Mouse (Mus musculus): Measurements from ENCODE around the gene Pim3.
A peak's percentile ranks its signal among the peaks of the same experiment; 100 is the strongest.

The Pim3 gene

GRCm38 (mm10) chr15:88858141-88858541, 3.8 kb upstream of the Pim3 start:
- DNase-seq (ENCODE audit: low spot score in 2 of 2) = no peak

- no peak for DNase-seq (ENCODE audit: low spot score in 2 of 2)
These were observed 3.3 kb upstream of the Pim3 start for GRCm38 (mm10) chr15:88858707-88859106.

GRCm38 (mm10) chr15:88859206-88859970, 2.6 kb upstream of the Pim3 start:
- DNase-seq (ENCODE audit: low spot score in 2 of 2) = no peak

GRCm38 (mm10) chr15:88860781-88861180, 1.2 kb upstream of the Pim3 start:
- DNase-seq (ENCODE audit: low spot score in 2 of 2) = peak in 1 of 2 experiments; percentile 19

DNA sequence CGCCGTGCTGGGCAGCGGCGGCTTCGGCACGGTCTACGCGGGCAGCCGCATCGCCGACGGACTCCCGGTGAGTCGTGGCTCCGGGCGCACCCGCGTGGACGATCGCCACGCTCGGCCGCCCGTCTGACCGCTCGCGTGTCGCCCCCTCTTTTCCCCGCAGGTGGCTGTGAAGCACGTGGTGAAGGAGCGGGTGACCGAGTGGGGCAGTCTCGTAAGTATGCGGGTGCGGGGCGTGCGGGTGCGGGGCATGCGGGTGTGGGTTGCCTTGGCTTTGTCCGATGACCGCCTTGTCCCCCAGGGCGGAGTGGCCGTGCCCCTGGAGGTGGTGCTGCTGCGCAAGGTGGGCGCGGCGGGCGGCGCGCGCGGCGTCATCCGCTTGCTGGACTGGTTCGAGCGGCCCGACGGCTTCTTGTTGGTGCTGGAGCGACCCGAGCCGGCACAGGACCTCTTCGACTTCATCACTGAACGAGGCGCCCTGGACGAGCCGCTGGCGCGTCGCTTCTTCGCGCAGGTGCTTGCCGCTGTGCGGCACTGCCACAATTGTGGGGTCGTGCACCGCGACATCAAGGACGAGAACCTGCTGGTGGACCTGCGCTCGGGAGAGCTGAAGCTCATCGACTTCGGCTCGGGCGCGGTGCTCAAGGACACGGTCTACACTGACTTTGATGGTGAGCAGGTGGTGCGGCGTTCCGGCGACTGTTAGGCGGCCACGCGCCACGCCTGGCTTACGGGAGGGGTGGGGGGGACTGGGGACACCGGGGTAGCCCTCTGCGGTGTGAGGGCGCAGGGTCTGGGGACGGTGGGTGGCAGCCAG, 1.1 kb downstream of the Pim3 start:
- DNase-seq (ENCODE audit: low spot score in 2 of 2) = peak; percentile 37 to 48

DNA sequence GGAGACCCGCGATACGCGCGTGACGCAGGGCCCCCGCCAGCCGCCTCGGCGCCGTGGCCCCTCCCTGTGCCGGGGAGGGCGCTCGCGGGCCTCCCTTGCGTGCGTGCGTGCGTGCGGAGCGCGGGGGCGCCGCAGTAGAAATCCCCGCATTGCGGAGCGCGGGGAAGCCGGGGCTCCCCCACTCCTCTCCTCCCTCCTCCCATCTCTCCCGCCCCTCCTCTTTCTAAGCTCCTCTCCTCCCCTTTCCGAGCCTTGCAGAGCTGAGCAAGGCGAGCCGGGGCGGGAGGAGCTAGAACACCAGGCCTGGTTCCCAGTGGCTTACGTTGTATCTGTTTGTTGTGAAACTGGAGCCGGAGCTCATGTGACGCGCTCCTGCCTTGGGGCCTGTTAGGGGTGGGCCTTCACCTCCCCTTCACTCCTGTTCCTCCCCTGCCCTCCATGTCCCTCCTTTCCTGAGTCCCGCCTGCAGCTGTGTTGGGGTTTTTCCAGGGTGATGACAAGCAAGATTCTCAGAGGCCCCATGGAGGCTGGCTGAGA, 1.8 kb downstream of the Pim3 start:
- peak; percentile 64 to 68 for DNase-seq (ENCODE audit: low spot score in 2 of 2)

DNA sequence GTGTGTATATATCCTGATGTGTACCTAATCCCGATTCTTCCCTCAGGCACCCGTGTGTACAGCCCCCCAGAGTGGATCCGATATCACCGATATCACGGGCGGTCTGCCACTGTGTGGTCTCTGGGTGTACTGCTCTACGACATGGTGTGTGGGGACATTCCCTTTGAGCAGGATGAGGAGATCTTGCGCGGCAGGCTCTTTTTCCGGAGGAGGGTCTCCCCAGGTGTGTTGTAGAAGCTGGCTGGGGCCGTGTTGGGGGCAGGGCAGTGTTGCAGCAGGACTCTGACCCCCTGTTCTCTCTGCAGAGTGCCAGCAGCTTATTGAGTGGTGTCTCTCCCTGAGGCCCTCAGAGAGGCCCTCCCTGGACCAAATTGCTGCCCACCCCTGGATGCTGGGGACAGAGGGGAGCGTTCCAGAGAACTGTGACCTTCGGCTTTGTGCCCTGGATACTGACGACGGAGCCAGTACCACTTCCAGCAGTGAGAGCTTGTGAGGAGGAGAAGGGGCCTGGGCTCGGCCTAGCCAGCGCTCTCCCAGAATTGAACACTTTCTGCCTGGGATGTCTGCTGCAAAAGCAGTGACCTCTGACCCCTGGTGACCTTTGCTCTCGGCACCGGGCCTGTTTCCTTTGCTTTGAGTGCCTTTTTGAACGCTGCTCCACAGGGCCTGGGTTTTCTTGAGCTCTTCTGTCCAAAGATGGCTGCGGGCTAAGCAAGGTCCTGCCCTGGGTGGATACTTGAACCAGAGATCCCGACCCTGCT, 2.5 kb downstream of the Pim3 start:
- DNase-seq (ENCODE audit: low spot score in 2 of 2) = peak in 1 of 2 experiments; percentile 15

DNA sequence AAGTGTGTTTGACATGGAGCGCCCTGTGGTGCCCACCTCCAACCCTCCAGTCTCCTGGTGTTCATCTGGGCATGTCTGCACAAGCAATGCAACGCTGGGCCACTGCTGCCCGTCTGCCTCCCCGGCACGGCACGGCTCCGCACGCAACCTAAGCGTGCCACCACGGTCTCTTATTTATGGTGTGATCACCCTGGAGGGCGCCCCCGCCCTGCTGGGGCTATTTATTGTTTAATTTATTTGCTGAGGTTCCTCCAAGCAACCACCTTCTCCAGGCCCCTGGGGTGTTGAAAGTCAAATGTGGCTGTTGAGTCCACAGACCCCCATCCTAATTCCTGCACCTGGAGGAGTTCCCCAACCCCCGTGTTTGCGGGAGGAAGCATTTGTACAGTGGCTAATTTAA, 3.1 kb downstream of the Pim3 start:
- DNase-seq (ENCODE audit: low spot score in 2 of 2) = no peak

GRCm38 (mm10) chr15:88865888-88866695, 4.1 kb downstream of the Pim3 start:
- no peak for DNase-seq (ENCODE audit: low spot score in 2 of 2)

GRCm38 (mm10) chr15:88866934-88867356, 5.0 kb downstream of the Pim3 start:
- DNase-seq (ENCODE audit: low spot score in 2 of 2) = no peak

- no peak for DNase-seq (ENCODE audit: low spot score in 2 of 2)
These were observed 5.5 kb downstream of the Pim3 start for GRCm38 (mm10) chr15:88867368-88868023.

DNA sequence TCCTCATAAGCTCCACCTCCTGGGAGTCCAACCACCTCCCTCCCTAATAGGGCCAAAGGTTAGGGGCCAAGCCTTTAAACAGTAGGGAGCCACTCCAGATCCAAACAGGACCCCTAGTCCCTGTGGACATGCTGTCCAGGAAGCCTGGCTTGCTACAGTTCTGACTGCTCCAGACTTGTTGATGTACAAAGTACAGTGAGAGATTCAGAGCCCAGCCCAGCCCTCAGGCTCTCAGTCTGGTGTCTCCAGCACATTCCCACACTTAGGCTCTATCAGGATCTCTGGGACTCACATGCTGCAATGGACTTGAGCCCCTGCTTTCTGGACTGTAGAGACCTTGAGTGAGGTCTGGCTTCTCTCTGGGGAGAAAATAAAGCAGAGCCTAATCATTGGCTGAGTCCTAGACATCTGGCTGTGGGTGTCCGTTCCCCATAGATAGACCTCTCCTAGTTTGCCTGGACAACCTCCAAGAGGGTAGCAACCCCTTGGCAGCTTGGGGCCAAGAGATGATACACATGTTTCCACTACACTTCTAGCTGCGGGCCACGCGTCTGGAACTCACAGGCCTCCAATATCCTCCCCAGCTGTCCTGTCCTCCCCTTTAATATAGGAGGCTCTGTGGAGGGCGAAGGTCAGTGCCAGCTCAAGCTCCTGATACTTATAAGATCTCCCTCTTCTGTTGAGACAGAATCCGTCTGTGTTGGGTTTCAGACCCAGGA, 6.2 kb downstream of the Pim3 start:
- no peak for DNase-seq (ENCODE audit: low spot score in 2 of 2)

GRCm38 (mm10) chr15:88870418-88871185, 8.6 kb downstream of the Pim3 start:
- DNase-seq (ENCODE audit: low spot score in 2 of 2) = no peak

DNA sequence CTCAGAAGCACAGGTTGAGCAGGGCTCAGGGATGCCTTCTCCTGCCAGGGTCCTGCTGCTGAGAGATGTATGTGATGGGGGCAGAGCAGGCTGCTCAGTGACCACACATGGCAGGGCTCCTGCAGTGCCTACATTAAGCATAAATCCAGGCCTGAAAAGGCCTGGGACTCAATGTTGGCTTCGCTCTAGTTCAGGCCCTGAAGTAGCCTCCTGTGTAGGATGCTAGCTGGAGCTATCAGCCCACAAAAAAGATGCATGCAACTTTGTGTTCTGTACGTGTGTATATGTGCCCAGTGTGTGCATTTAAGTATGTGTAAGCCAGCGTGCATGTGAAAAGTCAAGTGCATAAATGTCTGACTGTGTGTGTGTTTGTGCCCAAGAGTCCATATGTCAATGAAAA, 12.1 kb downstream of the Pim3 start:
- DNase-seq (ENCODE audit: low spot score in 2 of 2) = no peak

DNA sequence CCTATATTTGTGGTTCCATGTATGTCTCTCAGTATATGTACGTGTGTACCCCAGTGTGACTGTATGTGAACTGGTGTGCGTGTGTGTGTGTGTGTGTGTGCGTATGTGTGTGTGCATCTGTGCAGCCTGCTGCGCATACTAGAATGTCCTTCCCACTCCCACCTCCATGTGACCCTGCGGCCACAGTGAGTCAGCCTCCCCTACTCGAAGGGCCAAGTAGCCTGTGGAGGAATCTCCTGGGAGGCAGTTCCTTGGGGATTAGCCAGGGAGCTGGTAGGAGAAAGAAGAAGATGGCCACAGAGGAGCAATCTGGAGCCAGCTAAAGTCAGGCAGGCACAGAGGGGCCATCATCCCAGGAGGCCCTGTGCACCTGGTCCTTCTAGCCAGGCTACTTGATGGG, 12.5 kb downstream of the Pim3 start:
- no peak for DNase-seq (ENCODE audit: low spot score in 2 of 2)

DNA sequence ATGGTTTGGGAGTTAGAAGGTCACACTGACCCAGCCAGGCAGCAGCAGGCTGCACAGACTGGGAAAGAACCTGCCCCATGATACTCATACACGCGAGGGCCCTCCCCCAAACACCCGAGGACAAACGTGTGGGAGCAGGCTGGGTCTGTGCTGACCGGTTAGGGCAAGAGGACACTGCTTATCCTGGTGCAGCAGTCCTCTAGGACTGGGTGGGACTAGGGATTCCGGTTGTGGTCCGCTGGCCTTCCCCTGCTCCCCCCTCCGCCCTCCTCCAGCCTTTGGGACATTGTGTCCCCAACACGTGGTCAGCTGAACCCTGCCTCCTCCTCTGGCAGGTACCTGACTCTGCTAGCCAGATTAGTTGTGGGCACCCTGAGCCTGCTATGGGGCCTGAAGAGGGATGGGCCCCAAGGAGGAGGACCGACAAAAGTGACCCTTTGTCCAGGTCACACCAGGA, 13.7 kb downstream of the Pim3 start:
- no peak for DNase-seq (ENCODE audit: low spot score in 2 of 2)

DNA sequence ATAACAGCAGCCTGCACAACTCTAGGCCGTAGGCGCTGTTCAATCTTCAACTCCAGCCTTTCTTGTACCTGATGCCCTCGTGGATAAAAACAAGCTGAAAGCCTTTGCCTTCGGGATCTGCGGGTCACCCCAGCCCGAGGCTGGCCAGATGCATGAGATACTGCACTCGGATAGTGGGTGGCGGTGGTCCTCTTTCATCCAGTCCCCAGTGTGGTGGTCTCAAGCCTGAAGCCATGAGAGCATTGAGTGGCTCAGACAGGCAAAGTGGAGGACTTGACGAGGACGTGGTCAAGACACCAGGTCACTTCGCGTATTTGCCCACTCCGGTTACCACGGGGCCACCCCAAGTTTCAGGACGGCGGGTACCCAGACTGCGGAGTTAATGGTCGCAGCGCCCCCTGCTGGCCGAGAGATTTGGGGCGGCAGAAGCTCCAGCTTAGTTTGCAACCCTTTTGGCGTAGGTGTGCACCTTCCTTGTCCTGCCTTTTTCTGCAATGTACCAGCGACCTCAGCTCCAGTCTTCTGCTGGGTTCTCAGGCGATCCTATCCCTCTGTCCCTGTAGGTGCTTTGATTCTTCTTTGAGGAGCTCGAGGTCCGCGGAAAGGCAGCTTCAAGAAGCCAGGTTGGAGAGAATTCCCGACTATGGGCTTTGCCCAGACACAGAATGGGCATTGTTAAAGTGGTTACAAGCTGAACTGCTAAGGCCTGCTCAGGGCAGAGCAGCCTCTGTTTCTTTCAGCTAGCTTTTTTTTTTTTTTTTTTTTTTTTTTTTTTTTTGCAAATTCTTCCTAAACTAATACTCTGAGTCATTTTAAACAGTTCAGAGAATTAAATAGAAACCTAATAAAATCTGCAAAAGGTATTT, 14.4 kb downstream of the Pim3 start:
- DNase-seq (ENCODE audit: low spot score in 2 of 2) = peak; percentile 55 to 86

- DNase-seq (ENCODE audit: low spot score in 2 of 2) = no peak
These were observed 15.0 kb downstream of the Pim3 start for GRCm38 (mm10) chr15:88877021-88877400.

Measured in thymus, postnatal 10 days (tissue).